Mouse (Mus musculus): ENCODE measurements at regions not wholly inside any gene's neighbourhood (a gene's known extent, or its start where the extent isn't known, plus 50 kb on each side); places are given as distances from the start of the nearest gene placed in this dataset.
A peak's percentile ranks its signal among the peaks of the same experiment; 100 is the strongest.

- H3K4me1 ChIP-seq: no peaks in the 10 kb centered on the region
- peaks cover 74% of the 10 kb centered on the region for H3K9me3 ChIP-seq
- H3K4me3 ChIP-seq (replicated peaks): no peak overlapping the region
- H3K36me3 ChIP-seq (replicated peaks; ENCODE audit: low read length): no peaks in the 10 kb centered on the region
- H3K27me3 ChIP-seq (replicated peaks): no peaks in the 10 kb centered on the region
- TF ChIP-seq FLI1 (IDR thresholded peaks at IDR 0.05; ENCODE audit: low read length) (no peak), GATA1 (IDR thresholded peaks at IDR 0.05; ENCODE audit: borderline replicate concordance, low read length) (no peak)
Measured at GRCm38 (mm10) chr5:116874941-116875340, 241.0 kb downstream of the Suds3 start.

- no peaks in the 10 kb centered on the region for H3K4me1 ChIP-seq
- no peaks in the 10 kb centered on the region for H3K36me3 ChIP-seq (replicated peaks; ENCODE audit: low read length)
- H3K27me3 ChIP-seq (replicated peaks): no peaks in the 10 kb centered on the region
- H3K9me3 ChIP-seq: peaks cover 70% of the 10 kb centered on the region
- TF ChIP-seq GATA1 (IDR thresholded peaks at IDR 0.05; ENCODE audit: borderline replicate concordance, low read length) (no peak), FLI1 (IDR thresholded peaks at IDR 0.05; ENCODE audit: low read length) (no peak)
- no peak overlapping the region for H3K4me3 ChIP-seq (replicated peaks)
Measured at GRCm38 (mm10) chr5:116868115-116868514, 247.8 kb downstream of the Suds3 start.

- H3K4me3 ChIP-seq (replicated peaks): peak overlapping the region; percentile 47
- H3K9me3 ChIP-seq: peaks cover 84% of the 10 kb centered on the region
- H3K27me3 ChIP-seq (replicated peaks): no peaks in the 10 kb centered on the region
- H3K36me3 ChIP-seq (replicated peaks; ENCODE audit: low read length): no peaks in the 10 kb centered on the region
- no peaks in the 10 kb centered on the region for H3K4me1 ChIP-seq
- no peak for TF ChIP-seq FLI1 (IDR thresholded peaks at IDR 0.05; ENCODE audit: low read length)
- no peak for TF ChIP-seq GATA1 (IDR thresholded peaks at IDR 0.05; ENCODE audit: borderline replicate concordance, low read length)
Measured at GRCm38 (mm10) chr5:116864275-116864674, 251.6 kb downstream of the Suds3 start.

GRCm38 (mm10) chr5:116852691-116853090 lies 261.1 kb upstream of the Srrm4 start:
- no peak overlapping the region for H3K4me3 ChIP-seq (replicated peaks)
- no peak for TF ChIP-seq GATA1 (IDR thresholded peaks at IDR 0.05; ENCODE audit: borderline replicate concordance, low read length)
- no peak for TF ChIP-seq FLI1 (IDR thresholded peaks at IDR 0.05; ENCODE audit: low read length)
- no peaks in the 10 kb centered on the region for H3K27me3 ChIP-seq (replicated peaks)
- H3K4me1 ChIP-seq: no peaks in the 10 kb centered on the region
- H3K36me3 ChIP-seq (replicated peaks; ENCODE audit: low read length): no peaks in the 10 kb centered on the region
- peaks cover 59% of the 10 kb centered on the region for H3K9me3 ChIP-seq

- Histone ChIP-seq H3K9me3 (peaks cover 82% of the 10 kb centered on the region), H3K36me3 (replicated peaks; ENCODE audit: low read length) (no peaks in the 10 kb centered on the region), H3K27me3 (replicated peaks) (no peaks in the 10 kb centered on the region), H3K4me3 (replicated peaks) (no peak overlapping the region), H3K4me1 (no peaks in the 10 kb centered on the region)
- no peak for TF ChIP-seq FLI1 (IDR thresholded peaks at IDR 0.05; ENCODE audit: low read length)
- TF ChIP-seq GATA1 (IDR thresholded peaks at IDR 0.05; ENCODE audit: borderline replicate concordance, low read length): no peak
Measured at GRCm38 (mm10) chr5:116831874-116832273, 240.3 kb upstream of the Srrm4 start.

- Histone ChIP-seq H3K4me3 (replicated peaks) (no peak overlapping the region), H3K9me3 (peaks cover 80% of the 10 kb centered on the region), H3K4me1 (no peaks in the 10 kb centered on the region), H3K36me3 (replicated peaks; ENCODE audit: low read length) (no peaks in the 10 kb centered on the region), H3K27me3 (replicated peaks) (no peaks in the 10 kb centered on the region)
- TF ChIP-seq FLI1 (IDR thresholded peaks at IDR 0.05; ENCODE audit: low read length): no peak
- TF ChIP-seq GATA1 (IDR thresholded peaks at IDR 0.05; ENCODE audit: borderline replicate concordance, low read length): no peak
Measured at GRCm38 (mm10) chr5:116829771-116830170, 238.2 kb upstream of the Srrm4 start.

GRCm38 (mm10) chr5:116823260-116823659 lies 231.6 kb upstream of the Srrm4 start:
- H3K36me3 ChIP-seq (replicated peaks; ENCODE audit: low read length): no peaks in the 10 kb centered on the region
- H3K4me3 ChIP-seq (replicated peaks): no peak overlapping the region
- H3K27me3 ChIP-seq (replicated peaks): no peaks in the 10 kb centered on the region
- H3K9me3 ChIP-seq: peaks cover 60% of the 10 kb centered on the region
- TF ChIP-seq GATA1 (IDR thresholded peaks at IDR 0.05; ENCODE audit: borderline replicate concordance, low read length) (no peak), FLI1 (IDR thresholded peaks at IDR 0.05; ENCODE audit: low read length) (no peak)
- no peaks in the 10 kb centered on the region for H3K4me1 ChIP-seq

- no peaks in the 10 kb centered on the region for H3K27me3 ChIP-seq (replicated peaks)
- H3K9me3 ChIP-seq: peaks cover 62% of the 10 kb centered on the region
- TF ChIP-seq GATA1 (IDR thresholded peaks at IDR 0.05; ENCODE audit: borderline replicate concordance, low read length): no peak
- no peak for TF ChIP-seq FLI1 (IDR thresholded peaks at IDR 0.05; ENCODE audit: low read length)
- H3K4me1 ChIP-seq: no peaks in the 10 kb centered on the region
- peak overlapping the region; percentile 57 for H3K4me3 ChIP-seq (replicated peaks)
- no peaks in the 10 kb centered on the region for H3K36me3 ChIP-seq (replicated peaks; ENCODE audit: low read length)
Measured at GRCm38 (mm10) chr5:116822141-116822540, 230.5 kb upstream of the Srrm4 start.

GRCm38 (mm10) chr5:116809799-116810198 lies 218.2 kb upstream of the Srrm4 start:
- Histone ChIP-seq H3K9me3 (peaks cover 34% of the 10 kb centered on the region), H3K27me3 (replicated peaks) (no peaks in the 10 kb centered on the region), H3K4me1 (no peaks in the 10 kb centered on the region), H3K4me3 (replicated peaks) (no peak overlapping the region), H3K36me3 (replicated peaks; ENCODE audit: low read length) (no peaks in the 10 kb centered on the region)
- TF ChIP-seq FLI1 (IDR thresholded peaks at IDR 0.05; ENCODE audit: low read length) (no peak), GATA1 (IDR thresholded peaks at IDR 0.05; ENCODE audit: borderline replicate concordance, low read length) (no peak)

- no peak for TF ChIP-seq FLI1 (IDR thresholded peaks at IDR 0.05; ENCODE audit: low read length)
- no peak for TF ChIP-seq GATA1 (IDR thresholded peaks at IDR 0.05; ENCODE audit: borderline replicate concordance, low read length)
- H3K27me3 ChIP-seq (replicated peaks): no peaks in the 10 kb centered on the region
- H3K36me3 ChIP-seq (replicated peaks; ENCODE audit: low read length): no peaks in the 10 kb centered on the region
- peaks cover 29% of the 10 kb centered on the region for H3K9me3 ChIP-seq
- H3K4me1 ChIP-seq: no peaks in the 10 kb centered on the region
- no peak overlapping the region for H3K4me3 ChIP-seq (replicated peaks)
Measured at GRCm38 (mm10) chr5:116809001-116809759, 217.6 kb upstream of the Srrm4 start.
